Mouse (Mus musculus) lung, adult 2 months (tissue): ENCODE measurements around the gene Wasf2.

Source experiments
- CTCF ChIP-seq: fragments of 200-500 bp; IDR thresholded peaks from 2 replicates; pipeline ENCODE4 v1.5.1; 2011; ENCODE audit warnings: mild to moderate bottlenecking, low read length, control low read depth; ENCODE audit not compliant: insufficient read depth
- POLR2A ChIP-seq: fragments of 200-500 bp; IDR thresholded peaks from 2 replicates; pipeline ENCODE4 v1.6.1; 2011; ENCODE audit warnings: low read depth, mild to moderate bottlenecking, control low read depth, low read length, borderline replicate concordance; ENCODE audit errors: extremely low read depth

- TF ChIP-seq POLR2A, result no peak
- TF ChIP-seq CTCF, result no peak
These were observed 64.2 kb downstream of the Wasf2 start for GRCm38 (mm10) chr4:133194482-133194881.
